Mouse (Mus musculus) G1E (cell line): ENCODE data around the gene Epha2.

Experiments
- CTCF ChIP-seq: IDR thresholded peaks from 2 replicates; pipeline ENCODE4 v1.5.1; 2012; ENCODE audit warnings: low read depth, low read length, inconsistent platforms, mixed read lengths
- GATA1 ChIP-seq: IDR thresholded peaks from 2 replicates; pipeline ENCODE4 v1.6.1; 2012; ENCODE audit warnings: borderline replicate concordance, low read length, inconsistent platforms, mixed read lengths
- GATA2 ChIP-seq: IDR thresholded peaks from 2 replicates; pipeline ENCODE4 v1.6.1; 2012; ENCODE audit warnings: low read depth, low read length, inconsistent platforms, borderline replicate concordance
- POLR2AphosphoS5 ChIP-seq: IDR thresholded peaks from 2 replicates; pipeline ENCODE4 v1.6.1; 2012; ENCODE audit warnings: low read depth, low read length, inconsistent platforms; ENCODE audit not compliant: insufficient replicate concordance
- TAL1 ChIP-seq: conservative IDR thresholded peaks from 2 replicates; pipeline ENCODE4 v1.6.1; 2012; ENCODE audit warnings: low read depth, low read length, inconsistent platforms, mixed read lengths

DNA sequence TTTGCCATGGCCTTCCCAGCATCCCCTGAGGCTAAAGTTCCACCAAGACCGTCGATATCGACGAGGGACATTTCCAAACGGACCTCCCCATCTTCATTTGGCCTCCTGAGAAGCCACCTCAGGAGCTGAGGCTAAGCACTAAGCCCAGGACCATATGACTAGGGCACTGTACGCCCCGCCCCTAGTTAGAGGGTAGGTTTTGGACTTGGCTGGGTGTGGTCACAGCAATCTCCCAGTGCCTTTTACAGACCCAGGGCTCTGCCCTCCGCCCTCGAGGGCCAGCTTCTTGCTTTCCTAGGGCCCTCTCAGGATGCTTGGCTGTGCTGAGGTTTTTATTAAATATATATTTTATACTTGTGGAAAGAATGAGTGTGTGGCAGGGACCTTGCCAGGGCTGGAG is 27.7 kb downstream of the Epha2 start:
- TF ChIP-seq TAL1 (no peak), GATA1 (no peak), CTCF (no peak), GATA2 (no peak), POLR2AphosphoS5 (no peak)
